Mouse (Mus musculus): Measurements from ENCODE around the gene Pygo2.
A peak's percentile ranks its signal among the peaks of the same experiment; 100 is the strongest.
"Not testable (repeated sequence)": the region's sequence is repeated elsewhere in the genome, so short reads cannot be mapped to it uniquely, and the experiment has no call there.

The Pygo2 gene

GRCm38 (mm10) chr3:89420421-89420820 lies 9.6 kb upstream of the Pygo2 start:
- DNase-seq (ENCODE audit: low spot score in 2 of 2) = no peak

- DNase-seq (ENCODE audit: low spot score in 2 of 2) = peak; percentile 62 to 70
Measured at GRCm38 (mm10) chr3:89421002-89421774, 8.8 kb upstream of the Pygo2 start.

- no peak for DNase-seq (ENCODE audit: low spot score in 2 of 2)
Measured at GRCm38 (mm10) chr3:89421810-89422473, 8.1 kb upstream of the Pygo2 start.

- DNase-seq (ENCODE audit: low spot score in 2 of 2) = no peak
Measured at GRCm38 (mm10) chr3:89422556-89423205, 7.3 kb upstream of the Pygo2 start.

- DNase-seq (ENCODE audit: low spot score in 2 of 2) = no peak
Measured at GRCm38 (mm10) chr3:89424416-89425140, 5.4 kb upstream of the Pygo2 start.

- DNase-seq (ENCODE audit: low spot score in 2 of 2) = no peak
Measured at GRCm38 (mm10) chr3:89425141-89425525, 4.9 kb upstream of the Pygo2 start.

GRCm38 (mm10) chr3:89425876-89426275 lies 4.1 kb upstream of the Pygo2 start:
- DNase-seq (ENCODE audit: low spot score in 2 of 2) = no peak

- DNase-seq (ENCODE audit: low spot score in 2 of 2) = not testable (repeated sequence)
Measured at GRCm38 (mm10) chr3:89429021-89429420, 993 bp upstream of the Pygo2 start.

GRCm38 (mm10) chr3:89432606-89433005 lies 2.6 kb downstream of the Pygo2 start:
- no peak for DNase-seq (ENCODE audit: low spot score in 2 of 2)

GRCm38 (mm10) chr3:89434532-89434931 lies 4.5 kb downstream of the Pygo2 start:
- no peak for DNase-seq (ENCODE audit: low spot score in 2 of 2)

GRCm38 (mm10) chr3:89435041-89435440 lies 5.0 kb downstream of the Pygo2 start:
- DNase-seq (ENCODE audit: low spot score in 2 of 2) = no peak

GRCm38 (mm10) chr3:89436176-89437113 lies 6.4 kb downstream of the Pygo2 start, which contains the start of gene Pbxip1:
Gene Pbxip1, plus strand, starts transcription at chr3:89436706.
- DNase-seq (ENCODE audit: low spot score in 2 of 2) = no peak

GRCm38 (mm10) chr3:89437269-89437668 lies 7.3 kb downstream of the Pygo2 start:
- DNase-seq (ENCODE audit: low spot score in 2 of 2) = no peak

- DNase-seq (ENCODE audit: low spot score in 2 of 2) = no peak
Measured at GRCm38 (mm10) chr3:89440691-89441090, 10.7 kb downstream of the Pygo2 start.

GRCm38 (mm10) chr3:89448720-89449537 lies 18.9 kb downstream of the Pygo2 start:
- DNase-seq (ENCODE audit: low spot score in 2 of 2) = no peak

GRCm38 (mm10) chr3:89449541-89449940 lies 19.5 kb downstream of the Pygo2 start:
- DNase-seq (ENCODE audit: low spot score in 2 of 2) = peak; percentile 43 to 60

- no peak for DNase-seq (ENCODE audit: low spot score in 2 of 2)
Measured at GRCm38 (mm10) chr3:89451916-89452315, 21.9 kb downstream of the Pygo2 start.

- no peak for DNase-seq (ENCODE audit: low spot score in 2 of 2)
Measured at GRCm38 (mm10) chr3:89454401-89455177, 24.6 kb downstream of the Pygo2 start, which contains the start of gene Pmvk. Gene Pmvk, plus strand, starts transcription at chr3:89454541.

GRCm38 (mm10) chr3:89455786-89456285 lies 25.8 kb downstream of the Pygo2 start:
- no peak for DNase-seq (ENCODE audit: low spot score in 2 of 2)

All from frontal cortex, postnatal 10 days (tissue).